Mouse (Mus musculus) layer of hippocampus, adult 9-11 months (tissue): ENCODE data around the gene Spatc1l.

Experiments
- DNase-seq: peaks from one replicate; pipeline ENCODE4 v3.0.0; 2022

The Spatc1l gene

DNA sequence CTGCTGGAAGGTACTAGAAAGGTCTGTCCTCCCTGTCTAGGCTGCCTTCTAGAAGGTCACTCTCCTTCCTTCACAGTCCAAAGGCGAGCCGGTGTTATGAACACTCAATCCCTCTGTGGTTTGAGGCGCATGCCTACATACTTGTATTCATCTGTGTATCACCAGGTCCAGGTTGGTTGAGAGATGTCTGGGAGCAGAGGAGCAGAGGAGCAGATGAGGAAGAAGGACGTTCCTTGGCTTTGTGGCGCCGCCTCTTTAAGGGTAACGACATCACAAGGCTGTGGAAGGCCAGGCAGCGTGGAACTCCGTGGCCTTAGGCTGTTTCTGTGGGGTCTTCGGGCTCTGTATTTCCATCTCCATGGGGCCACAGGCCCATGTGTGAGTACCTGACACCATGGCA is at the start of gene Spatc1l:
TSS of gene Spatc1l (plus strand) at position 301 of the 400 bp plus-strand sequence.
- no peak for DNase-seq

DNA sequence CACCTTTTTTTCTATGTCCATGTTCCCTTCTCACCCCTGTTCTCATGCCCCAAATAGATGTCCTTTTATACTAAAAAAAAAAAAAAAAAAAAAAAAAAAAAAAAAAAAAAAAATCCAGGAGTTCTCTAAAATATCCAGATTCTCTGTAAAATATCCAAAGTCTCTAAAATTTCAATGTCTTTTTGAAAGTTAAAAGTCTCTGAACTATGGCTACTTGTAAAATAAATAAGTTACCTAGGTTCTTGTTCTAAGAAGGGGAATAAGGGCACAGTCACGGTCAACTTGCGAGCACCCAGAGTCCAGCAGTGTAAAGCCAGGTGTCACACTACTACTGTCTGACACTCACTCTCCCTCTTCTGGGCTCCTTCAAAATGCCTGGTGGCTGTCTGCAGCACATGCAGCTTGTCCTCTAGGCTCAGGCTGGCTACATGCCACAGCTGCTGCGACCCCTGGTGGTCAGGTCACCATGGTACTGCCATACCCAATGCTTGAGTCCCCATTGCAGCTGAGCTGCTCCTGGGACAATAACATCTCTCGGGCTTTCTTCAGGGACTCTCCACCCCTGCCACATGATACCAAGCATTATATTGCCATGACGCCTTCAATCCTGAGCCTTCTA is 49.0 kb upstream of the Spatc1l start:
- DNase-seq = peak; percentile 27

DNA sequence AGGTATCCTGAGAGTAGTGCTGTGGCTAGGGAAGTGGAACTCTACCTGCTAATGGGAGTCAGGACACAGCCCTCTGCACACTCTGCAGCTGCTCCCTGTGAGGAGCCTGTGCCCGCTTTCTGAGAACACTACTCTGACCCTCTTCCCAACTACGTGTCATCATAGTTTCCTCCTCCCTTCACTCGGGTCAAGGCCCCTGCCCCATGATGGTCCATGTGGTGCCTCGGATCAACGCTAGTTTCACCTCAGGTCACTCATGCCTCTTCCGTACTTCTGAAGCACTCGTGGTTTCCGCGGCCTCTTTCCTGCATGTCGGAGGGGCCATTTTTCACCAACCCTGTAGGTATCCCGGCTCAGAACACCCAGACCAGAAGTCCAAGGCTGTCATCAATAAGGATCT is 31.1 kb upstream of the Spatc1l start:
- DNase-seq = no peak

DNA sequence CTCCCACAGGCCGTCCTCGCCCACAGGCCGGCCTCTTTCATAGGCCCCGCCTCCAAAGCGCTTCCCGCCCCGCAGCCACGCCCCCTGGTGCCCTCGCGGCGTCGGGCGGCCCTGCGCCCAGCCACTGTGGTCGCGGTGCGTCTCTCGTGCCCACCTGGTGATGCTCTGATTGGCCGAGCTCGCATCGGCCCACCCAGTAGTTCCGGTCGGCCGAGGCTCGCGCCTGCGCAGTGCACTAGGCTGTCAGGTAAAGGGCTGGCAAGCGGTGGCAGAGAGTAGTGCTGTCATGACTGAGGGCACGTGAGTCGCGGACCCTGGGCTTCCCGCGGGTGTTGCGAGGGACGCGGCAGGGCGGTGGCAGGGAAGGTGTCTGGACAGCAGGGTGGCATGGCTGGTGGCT is 30.7 kb upstream of the Spatc1l start, which contains the start of gene Lss:
TSS of gene Lss (plus strand) at position 214 of the 400 bp plus-strand sequence.
- DNase-seq = peak; percentile 98

DNA sequence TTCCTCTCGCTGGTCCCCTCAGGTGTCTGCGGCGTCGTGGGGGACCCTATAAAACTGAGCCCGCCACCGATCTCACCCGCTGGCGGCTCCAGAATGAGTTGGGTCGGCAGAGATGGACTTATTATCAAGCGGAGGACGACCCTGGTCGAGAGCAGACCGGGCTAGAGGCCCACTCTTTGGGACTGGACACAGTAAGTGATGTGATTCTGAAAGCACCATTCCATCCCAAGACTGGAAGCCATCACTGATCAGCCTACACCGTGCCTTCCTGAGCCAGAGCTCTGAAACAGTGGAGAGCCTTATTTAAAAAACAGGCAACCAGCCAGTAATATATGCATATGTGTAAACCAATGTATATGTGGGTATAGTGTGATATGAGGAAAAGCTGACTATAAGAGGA is 30.2 kb upstream of the Spatc1l start:
- no peak for DNase-seq

DNA sequence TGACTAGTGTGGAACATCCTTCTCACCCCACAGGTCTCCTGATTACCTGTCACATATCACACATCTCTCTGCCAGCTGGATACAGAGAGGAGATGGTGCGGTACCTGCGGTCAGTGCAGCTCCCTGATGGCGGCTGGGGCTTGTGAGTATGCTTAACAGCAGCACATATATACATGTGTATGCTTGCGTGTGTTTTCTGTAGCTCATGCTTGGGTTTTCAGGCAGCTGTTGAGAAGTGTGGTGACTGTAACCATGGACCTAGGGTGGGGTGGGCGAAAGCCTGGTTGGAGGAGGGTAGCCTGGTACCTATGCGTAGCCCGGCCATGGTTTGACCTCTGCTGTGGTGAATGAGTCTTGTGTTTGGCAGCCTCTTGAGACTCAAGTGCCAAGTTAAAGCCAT is 26.5 kb upstream of the Spatc1l start:
- DNase-seq = no peak

DNA sequence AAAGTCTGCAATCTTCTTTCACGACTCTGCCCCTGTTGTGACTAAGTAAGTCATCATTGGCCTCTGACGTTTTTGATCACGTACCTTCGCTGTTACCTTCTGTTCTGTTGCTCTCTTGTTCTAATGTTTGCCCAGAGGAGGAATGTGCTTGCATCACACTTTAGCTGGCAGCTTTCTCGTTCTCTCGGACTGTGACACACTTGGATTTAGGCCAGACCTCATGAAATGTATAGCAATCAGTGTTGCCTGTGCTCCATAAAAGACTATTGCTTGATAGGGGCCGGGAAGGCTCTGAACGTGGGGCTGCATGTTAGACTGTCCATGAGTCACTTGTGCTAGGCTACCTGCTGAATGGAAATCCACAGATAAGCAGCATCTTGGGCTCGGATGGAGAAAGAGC is 24.5 kb upstream of the Spatc1l start:
- DNase-seq = no peak

DNA sequence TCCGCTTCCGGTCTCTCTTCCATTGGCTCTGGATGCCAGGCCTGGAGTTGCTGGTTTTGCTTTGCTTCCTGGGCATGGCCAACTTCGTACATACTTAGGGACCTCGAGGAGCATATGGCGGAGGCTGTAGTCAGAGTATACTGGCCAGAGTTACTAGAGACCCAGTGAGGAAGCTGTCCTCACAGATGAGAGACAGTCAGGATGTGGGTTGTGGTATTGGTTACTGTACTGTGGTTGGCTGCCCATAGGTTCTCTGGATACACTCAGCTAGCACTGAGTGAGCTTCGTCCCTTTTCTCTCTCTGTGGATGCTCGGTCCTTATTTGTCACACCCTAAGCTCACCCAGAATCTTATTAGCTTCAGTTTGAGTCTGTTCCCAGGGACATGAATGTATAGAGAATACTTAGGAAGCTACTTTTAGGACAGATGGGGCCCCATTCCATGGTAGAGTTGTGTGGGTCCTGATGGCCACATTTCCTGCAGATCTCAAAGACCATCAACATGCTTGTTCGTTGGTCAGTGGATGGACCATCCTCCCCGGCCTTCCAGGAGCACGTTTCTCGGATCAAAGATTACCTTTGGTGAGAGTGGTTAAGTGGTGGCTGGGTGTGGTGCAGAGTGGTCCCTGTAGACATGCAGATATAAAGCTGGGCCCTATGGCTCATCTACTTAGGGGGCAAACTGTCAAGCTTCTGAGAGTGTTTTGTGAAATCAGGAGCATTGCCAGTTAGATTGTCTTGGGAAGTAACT is 20.6 kb upstream of the Spatc1l start:
- DNase-seq = no peak

DNA sequence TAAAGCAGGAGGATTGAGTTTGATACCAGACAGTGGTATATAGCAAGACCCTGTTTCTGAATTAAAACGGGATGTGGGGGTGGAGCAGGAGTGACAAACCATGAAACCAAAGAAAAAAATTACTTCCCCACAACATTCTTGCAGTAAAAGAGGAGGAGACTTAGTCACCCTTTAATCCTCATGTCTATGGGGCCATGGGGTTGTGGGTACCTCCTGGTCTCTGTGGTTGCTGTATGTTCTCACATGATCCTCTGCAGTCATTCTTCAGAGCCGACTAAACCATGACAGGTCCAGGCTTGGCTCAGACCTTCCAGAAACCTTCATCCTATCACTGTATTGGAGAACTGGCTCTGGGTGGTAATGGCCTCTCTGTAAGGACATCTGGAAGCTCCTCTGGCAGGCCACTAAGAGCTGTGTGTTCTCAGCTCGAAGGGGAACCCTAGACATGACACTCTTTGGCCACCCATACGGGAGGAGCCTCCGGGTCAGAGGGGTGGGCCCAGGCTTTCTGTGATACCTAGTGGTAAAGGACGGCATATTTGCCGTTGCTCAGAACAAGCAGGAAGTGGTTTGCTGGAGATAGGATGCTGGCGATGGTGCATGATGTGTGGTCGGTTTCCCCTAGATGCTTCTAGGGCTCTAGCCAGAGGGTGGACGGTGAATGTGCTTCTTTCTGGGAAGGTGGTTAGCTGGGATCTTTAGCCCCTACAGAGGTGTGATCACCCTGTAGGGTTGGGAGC is 19.3 kb upstream of the Spatc1l start:
- no peak for DNase-seq

DNA sequence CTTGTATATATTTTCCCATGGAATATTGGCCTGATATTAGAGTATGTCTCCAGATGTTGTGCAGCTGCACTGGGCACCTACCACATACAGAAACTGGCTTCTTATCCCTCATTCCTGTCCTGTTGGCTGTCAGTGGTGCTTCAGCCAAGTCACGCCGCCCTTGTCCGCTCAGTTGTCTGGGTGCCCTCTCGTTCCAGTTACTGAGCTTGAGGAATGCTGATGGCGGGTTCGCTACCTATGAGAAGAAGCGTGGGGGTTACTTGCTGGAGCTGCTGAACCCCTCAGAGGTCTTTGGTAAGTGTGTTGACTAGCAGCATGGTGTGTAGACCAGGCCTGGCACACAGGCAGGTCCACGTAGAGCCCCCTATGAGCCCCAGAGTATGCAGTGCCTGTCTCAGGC is 15.5 kb upstream of the Spatc1l start:
- no peak for DNase-seq

DNA sequence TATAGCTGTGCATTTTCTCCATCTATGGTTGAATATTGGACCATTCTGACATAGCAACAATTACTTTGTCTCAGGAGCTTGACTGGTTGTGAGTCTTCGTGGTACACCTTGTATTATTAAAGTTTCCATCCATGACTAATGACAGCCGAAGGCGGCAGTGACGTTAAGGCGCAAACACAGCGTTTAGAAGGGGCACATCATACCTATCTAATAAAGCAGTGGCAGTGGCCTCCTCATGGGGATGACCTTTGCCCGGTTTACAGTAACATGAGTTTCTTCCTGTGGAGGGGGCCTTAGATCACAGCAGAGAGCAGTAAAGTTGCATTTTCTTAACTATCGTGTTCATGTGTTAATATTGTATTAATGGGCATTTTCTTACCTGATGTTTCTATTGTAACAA is 13.9 kb upstream of the Spatc1l start:
- no peak for DNase-seq

DNA sequence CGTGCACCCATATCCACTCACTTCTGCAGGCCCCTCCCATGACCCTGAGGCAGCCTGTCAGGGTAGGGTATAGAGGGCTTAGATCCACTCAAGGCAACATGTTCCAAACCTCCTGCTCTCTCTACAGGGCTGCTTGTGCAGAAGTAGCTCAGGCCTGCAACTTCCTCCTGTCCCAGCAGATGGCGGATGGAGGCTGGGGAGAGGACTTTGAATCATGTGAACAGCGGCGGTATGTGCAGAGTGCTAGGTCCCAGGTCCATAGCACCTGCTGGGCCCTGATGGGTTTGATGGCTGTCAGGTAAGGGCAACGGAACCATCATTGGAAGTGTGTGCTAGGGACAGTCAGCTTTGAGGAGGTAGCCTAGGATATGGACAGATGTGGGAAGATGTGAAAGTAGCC is 11.6 kb upstream of the Spatc1l start:
- DNase-seq = no peak

DNA sequence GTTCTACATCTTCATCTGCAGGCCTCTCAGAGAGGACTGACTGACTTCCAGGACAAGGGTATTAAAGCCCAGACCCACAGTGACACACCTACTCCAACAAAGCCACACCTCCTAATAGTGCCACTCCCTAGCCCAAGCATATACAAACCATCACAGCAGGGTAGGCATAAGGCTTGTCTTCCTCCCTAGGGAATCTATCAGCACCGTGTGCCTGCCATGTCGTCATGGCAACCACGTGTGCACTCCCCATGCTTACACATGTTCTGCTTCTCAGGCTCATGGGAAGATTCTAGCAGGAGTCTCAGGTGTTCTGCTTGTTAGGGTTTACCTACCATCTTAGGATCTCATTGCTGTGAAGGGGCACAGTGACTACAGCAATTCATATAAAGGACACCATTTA is 10.5 kb upstream of the Spatc1l start:
- DNase-seq = no peak

DNA sequence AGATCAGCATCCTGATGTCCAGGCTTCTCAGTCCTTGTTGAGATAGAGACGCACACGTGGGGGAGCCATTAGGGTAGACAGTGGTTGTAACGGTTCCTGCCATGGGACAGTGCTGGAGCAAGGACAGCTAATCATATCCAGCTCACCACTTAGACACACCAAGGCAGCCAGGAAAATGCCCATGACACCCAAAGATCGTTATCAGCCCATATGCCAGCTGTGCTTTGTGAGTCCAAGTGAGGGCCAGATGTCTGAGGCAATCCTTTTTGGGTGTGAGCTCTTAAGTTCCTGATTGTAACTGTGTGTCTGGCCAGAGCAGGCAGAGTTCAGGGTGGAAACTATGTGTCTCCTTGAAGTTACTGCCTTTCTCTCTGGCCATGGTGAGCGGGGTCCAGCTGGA is 8.0 kb upstream of the Spatc1l start:
- DNase-seq = no peak

DNA sequence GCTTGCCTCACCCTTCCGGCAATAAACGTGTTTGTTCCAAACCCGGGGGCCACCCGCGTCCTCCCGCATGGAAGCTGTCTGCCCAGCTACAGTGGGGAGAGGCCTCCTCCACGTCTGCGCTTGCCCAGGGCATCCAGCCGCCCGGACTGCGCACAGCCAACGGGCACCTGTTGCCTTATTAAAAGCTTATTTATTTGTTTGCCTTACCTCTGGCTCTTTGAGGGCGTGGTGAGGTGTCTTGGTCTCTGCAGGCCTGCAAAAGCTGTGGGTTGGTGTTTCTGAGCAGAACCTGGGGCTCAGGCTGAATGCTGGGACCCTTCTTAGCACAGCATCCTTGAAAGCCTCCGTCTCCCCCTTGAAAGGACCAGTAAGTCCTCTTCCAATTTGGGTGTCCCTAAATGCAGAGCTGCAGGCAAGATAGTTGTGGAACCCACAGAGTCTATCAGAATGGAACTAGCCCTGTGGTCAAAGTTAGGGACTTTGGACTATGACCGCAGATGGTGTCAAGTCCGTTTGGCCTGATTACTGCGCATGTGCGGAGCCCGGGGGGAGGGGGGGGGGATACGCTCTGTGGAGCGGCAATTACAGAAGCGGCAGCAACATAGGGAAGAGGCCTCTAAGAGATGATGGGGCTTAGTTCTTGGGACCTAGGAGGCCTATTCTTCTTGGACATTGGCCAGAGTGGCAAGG is 8.1 kb downstream of the Spatc1l start:
- DNase-seq = no peak

DNA sequence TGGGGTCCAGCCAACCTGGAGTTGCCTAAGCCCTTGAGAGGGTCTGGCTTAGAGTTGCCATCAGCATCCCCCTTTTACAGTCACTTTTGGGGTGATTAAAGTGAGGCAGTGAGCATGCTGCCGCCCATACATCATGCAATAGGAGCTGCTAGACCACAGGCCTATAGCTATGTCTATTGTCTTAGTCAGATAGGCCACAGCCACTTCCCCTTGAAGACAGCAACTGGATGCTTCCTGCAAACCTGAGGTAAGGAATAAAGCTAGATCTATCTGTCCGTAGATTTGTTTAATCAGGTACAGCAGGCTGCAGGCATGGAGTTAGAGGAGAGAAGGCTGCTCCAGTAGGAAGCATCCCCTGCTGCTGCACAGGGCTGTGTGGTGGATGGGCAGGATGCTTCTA is 9.0 kb downstream of the Spatc1l start:
- DNase-seq = no peak

DNA sequence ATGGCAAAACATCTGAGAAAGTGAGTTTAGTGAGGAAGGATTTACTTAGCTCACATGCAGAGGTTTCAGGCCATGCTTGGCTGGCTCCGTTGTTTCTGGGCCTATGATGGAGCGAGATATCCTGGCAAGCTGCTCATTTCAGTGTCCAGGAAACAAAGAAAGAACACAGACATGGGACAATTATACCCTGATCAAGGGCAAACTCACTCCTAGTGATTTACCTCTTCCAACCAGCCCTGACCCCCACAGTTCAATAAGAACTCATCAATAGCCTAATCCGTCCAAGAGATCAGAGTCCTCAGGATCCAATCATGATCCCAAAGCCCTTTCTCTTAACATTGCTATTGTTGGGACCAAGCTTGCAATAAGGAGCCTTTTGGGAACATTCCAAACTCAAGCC is 10.1 kb downstream of the Spatc1l start:
- DNase-seq = no peak

DNA sequence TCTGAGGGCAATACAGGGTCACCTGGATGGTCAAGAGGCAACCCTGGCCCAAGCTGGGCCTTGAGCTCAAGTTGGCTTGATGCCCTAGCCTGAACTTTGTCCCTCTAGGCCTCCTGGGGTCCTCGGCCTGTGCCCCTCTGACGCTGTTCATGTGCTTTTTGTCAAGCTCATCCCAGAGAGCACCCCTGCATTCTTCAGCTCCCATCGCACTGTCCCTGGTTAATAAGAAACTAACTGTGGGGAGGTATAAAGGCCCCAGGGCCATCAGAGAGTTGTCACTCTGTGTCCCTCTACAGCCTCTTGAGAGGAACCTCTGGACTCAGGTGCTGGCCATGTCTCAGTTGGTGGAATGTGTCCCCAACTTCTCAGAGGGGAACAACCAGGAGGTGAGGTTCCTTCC is 13.3 kb downstream of the Spatc1l start, which contains the start of gene Ftcd:
TSS of gene Ftcd (plus strand) at position 275 of the 400 bp plus-strand sequence.
- no peak for DNase-seq

DNA sequence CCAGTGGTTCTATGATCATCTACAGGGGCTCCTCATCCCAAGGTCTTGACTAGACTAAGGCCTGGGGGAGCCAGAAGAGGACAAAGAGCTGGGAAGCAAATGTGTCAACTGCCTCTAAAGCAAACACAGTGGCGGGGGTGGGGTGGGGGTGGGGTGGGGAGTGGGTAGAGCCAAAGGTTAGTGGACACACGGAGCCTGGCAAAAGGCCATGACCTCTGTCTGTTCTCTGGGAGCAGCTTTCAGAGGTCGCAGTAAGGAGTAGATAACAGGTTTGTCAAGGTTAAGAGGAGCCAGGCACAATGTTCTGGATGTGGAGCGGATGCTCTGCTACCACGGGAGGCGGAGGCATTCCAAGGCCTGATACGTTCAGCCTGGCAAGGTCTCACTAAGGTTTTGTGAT is 14.8 kb downstream of the Spatc1l start:
- DNase-seq = no peak

DNA sequence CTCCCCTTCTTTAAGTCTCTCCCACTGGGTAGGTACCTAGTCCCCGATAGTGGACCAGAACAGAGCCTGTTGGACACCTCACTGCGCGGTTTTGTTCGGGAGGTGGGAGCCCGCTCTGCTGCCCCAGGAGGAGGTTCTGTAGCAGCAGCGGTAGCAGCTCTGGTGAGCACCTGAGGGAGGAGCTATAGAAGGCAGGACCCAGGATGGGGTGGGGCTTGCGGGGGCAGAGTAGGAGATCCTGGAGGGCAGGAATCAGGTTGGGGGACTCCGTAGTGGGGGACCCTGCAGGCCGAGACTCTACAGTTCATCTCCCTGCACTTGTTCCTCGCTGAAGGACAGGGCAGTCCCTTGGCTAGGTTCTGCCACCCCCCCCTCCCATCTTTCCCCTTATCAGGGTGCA is 22.1 kb downstream of the Spatc1l start:
- DNase-seq = no peak

DNA sequence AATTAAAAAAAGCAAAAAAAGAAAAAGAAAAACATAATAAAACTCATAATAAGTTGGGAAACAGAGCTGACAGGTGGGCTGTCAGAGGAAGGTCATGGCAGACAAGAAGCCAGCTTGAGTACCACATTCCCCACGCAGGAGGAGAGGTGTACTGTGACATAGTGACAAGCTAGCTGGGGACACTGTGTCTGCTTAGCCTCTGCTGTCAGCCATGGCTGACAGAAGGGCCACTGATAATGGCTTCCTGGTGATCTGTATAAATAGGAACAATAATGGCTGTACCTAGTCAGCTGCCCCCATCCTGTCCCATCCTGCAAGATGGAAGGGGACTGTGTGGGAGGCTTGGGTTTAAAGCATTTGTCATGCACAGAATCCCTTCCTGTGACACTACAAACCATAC is 24.1 kb downstream of the Spatc1l start:
- no peak for DNase-seq

DNA sequence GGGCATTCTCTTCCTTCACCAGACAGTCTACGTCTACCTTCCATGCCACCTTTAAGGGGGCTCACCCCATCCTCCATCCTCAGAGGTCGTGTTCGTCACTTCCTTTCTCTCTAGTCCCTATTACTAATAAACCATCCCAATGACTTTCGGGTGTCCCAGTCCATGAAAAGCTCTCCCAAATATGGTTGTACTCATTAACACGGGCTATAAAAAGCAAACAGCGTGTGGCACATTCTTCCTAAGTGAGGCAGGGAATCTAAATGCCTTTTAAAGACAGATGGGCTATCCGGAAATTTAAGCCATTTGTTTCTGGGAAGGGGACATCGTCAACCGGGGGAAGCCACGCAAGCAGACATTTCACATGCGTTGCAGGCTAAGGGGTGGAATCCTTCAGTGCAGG is 28.1 kb downstream of the Spatc1l start:
- DNase-seq = peak; percentile 8

DNA sequence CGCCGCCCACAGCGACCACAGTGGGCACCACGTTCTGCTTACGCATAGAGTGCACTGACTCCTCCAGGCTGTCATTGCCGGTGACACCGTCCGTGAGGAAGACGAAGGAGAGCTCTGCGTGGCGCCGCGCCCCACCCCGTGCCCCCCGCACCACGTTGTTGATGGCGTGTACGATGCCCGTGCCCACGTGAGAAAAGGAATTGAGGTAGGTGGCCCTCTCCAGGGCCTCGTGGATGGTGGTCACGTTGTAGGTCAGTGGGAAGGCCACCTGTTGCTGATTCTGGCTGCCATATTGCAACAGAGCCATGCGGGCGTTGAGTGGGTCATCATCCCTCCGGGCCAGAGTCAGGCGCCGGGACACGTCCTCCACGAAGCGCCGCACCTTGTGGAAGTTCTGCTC is 34.3 kb downstream of the Spatc1l start:
- no peak for DNase-seq
